Mouse (Mus musculus) C2C12 (cell line): ENCODE measurements around the gene Hist1h4a. TPM values are rescaled to one million over a fixed set of nuclear protein-coding genes. Genes with fewer than 3 reads are reported as not detected.
"Not testable (repeated sequence)": the region's sequence is repeated elsewhere in the genome, so short reads cannot be mapped to it uniquely, and the experiment has no call there.

Source experiments
- H3K27me3 ChIP-seq: one replicate; pipeline ENCODE4 v1.6.1; 2011; ENCODE audit not compliant: control insufficient read depth, insufficient read depth, insufficient read length
- H3K36me3 ChIP-seq: one replicate; pipeline ENCODE4 v1.6.1; 2011; ENCODE audit not compliant: control insufficient read depth, insufficient read depth
- H3K4me3 ChIP-seq: one replicate; pipeline ENCODE4 v1.5.1; 2011; ENCODE audit warnings: mild to moderate bottlenecking, control low read depth; ENCODE audit not compliant: poor library complexity, insufficient read depth, severe bottlenecking
- H3K79me2 ChIP-seq: one replicate; pipeline ENCODE4 v1.6.1; 2011; ENCODE audit not compliant: control insufficient read depth, insufficient read depth
- H3K79me3 ChIP-seq: one replicate; pipeline ENCODE4 v1.6.1; 2011; ENCODE audit warnings: low read depth, control low read depth
- H3ac ChIP-seq: one replicate; pipeline ENCODE3; 2011; ENCODE audit warnings: low read depth; ENCODE audit not compliant: control insufficient read depth, insufficient read length
- CEBPB ChIP-seq: IDR thresholded peaks from one replicate; pipeline ENCODE4 v1.6.1; 2011; ENCODE audit warnings: low read depth, mild to moderate bottlenecking, control low read depth, moderate library complexity
- CTCF ChIP-seq: IDR thresholded peaks from one replicate; pipeline ENCODE4 v1.5.1; 2011; ENCODE audit not compliant: control insufficient read depth, insufficient read depth, insufficient read length
- FOSL1 ChIP-seq: IDR thresholded peaks from one replicate; pipeline ENCODE4 v1.8.0; 2011; ENCODE audit warnings: mild to moderate bottlenecking, low read length; ENCODE audit not compliant: poor library complexity, insufficient read depth, severe bottlenecking
- MAX ChIP-seq: IDR thresholded peaks from one replicate; pipeline ENCODE4 v1.6.1; 2011; ENCODE audit warnings: mild to moderate bottlenecking, control low read depth
- MYOD1 ChIP-seq: IDR thresholded peaks from one replicate; pipeline ENCODE4 v1.6.1; 2011; ENCODE audit warnings: low read depth; ENCODE audit not compliant: control insufficient read depth, insufficient read length
- MYOG ChIP-seq: IDR thresholded peaks from one replicate; pipeline ENCODE4 v1.6.1; 2011; ENCODE audit not compliant: control insufficient read depth, insufficient read length; ENCODE audit errors: extremely low read depth
- USF1 ChIP-seq: IDR thresholded peaks from one replicate; pipeline ENCODE4 v1.6.1; 2011; ENCODE audit warnings: low read depth, mild to moderate bottlenecking, control low read depth, moderate library complexity
- polyA plus RNA-seq: library from polyadenylated mRNA; unstranded; fragments of >200 nt; fragmentation: generic; extraction: Trizol; gene quantifications from one replicate; pipeline ENCODE4 v1.2.1, GENCODE M21; 2012; ENCODE audit warnings: missing spikeins

Hist1h4a gene
- polyA plus RNA-seq, 1 experiment, result 6.8 TPM

DNA sequence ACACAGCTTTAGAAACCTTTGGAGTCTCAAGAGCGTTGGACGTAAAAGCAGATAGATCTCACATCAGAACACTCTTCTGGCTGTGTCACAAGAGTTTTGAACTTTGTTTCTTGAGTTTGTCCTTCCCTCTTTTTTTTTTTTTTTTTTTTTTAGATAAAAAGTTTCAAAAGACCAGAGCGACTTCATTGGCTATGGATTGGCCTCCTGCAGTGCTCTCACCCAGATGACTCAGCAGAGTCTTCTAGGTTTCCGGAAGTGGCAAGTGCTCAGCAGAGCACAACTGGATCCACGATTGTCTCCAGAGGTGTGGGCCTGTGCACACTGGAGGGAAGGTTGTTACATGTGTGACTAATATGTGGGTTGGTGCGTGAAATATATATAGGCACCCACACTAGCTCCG is 17.3 kb upstream of the Hist1h4a start:
- Histone ChIP-seq H3K79me3 (no peaks in the 10 kb centered on the region), H3K36me3 (no peaks in the 10 kb centered on the region), H3ac (no peak overlapping the region), H3K4me3 (no peak overlapping the region), H3K27me3 (no peaks in the 10 kb centered on the region), H3K79me2 (no peaks in the 10 kb centered on the region)
- TF ChIP-seq MYOG (no peak), MYOD1 (no peak), CEBPB (no peak), CTCF (no peak), FOSL1 (no peak), MAX (no peak), USF1 (no peak)

DNA sequence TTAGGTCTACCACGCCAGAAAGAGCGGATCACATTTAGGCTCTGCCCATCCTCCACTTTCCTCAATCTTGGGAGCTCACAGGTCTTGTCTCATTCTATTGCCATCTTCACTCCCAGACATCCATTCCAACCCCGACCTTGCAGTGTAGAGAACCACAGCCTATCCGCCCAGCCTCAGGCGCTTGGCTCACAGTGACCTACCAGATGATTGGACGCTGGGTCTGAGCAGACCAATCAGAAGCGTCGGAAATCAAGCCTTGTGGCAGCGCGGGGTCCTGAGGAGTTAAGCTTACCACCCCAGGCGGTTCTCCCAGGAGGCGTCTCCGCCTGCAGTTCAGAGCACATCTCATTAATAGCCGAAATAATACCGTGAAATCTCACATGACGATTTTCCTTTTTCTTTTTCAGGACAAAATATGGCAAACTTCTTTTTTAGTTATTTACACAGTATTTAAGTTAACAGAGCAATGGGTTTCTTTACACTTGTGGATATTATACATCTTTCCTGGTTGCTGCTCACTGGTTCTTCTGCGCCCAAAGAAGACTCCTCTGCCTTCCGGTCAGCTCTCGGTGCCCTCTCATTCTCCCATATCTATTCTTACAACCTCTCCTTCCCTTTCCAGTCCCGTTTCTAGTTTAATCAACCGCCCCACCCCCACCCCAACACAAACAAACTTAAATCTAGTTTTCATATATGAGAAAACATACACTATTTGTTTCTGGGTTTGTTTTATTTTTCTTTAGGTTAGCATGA is 11.7 kb upstream of the Hist1h4a start:
- no peaks in the 10 kb centered on the region for H3K27me3 ChIP-seq
- TF ChIP-seq CEBPB (no peak), MYOG (no peak), USF1 (no peak), FOSL1 (no peak), MYOD1 (no peak), MAX (no peak), CTCF (no peak)
- no peaks in the 10 kb centered on the region for H3K79me3 ChIP-seq
- H3ac ChIP-seq, result no peak overlapping the region
- no peaks in the 10 kb centered on the region for H3K36me3 ChIP-seq
- H3K79me2 ChIP-seq, result no peaks in the 10 kb centered on the region
- H3K4me3 ChIP-seq, result no peak overlapping the region

DNA sequence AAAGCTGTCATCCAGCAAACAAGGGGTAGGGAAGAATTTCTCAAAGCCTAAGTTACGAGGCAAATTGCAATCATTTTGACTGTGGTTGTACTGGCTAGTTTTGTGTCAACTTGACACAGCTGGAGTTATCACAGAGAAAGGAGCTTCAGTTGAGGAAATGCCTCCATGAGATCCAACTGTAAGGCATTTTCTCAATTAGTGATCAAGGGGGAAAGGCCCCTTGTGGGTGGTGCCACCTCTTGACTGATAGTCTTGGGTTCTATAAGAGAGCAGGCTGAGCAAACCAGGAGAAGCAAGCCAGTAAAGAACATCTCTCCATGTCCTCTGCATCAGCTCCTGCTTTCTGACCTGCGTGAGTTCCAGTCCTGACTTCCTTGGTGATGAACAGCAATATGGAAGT is 8.6 kb upstream of the Hist1h4a start, which contains the start of gene Trim38:
Trim38 (plus strand) TSS at position 301 of the 400 bp plus-strand sequence.
- not testable (repeated sequence) for H3K27me3 ChIP-seq, H3ac ChIP-seq, H3K4me3 ChIP-seq, H3K79me3 ChIP-seq, H3K36me3 ChIP-seq, H3K79me2 ChIP-seq

DNA sequence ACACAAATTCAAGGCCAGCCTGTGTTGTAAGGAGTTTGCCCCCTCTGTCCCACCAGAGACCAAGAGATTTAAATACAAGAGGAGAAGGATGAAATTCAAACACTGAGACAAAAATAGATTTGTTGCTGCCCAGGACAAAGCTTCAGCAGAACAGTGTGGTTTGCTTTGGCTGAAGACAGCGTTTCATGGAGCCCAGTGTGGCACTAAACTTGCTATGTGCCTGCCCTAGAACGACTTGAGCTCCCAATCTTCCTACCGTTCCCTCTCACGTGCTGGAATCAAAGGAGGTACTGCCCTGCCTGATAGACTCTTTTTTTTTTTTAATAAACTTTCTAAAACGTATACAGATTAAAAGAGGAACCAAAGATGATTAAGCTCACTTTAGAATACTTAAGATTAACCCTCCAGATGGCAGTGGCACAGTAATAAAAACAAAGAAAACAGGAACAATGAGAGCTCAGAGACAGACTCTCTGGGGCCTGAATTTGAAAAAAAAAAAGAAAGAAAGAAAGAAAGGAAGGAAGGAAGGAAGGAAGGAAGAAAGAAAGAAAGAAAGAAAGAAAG is 7.9 kb upstream of the Hist1h4a start:
- H3K4me3 ChIP-seq, result no peak overlapping the region
- no peaks in the 10 kb centered on the region for H3K79me3 ChIP-seq
- TF ChIP-seq CTCF, result no peak
- TF ChIP-seq MYOG, result no peak
- no peak for TF ChIP-seq USF1
- TF ChIP-seq FOSL1, result no peak
- TF ChIP-seq MYOD1, result no peak
- TF ChIP-seq MAX, result no peak
- no peak for TF ChIP-seq CEBPB
- H3ac ChIP-seq, result no peak overlapping the region
- H3K79me2 ChIP-seq, result no peaks in the 10 kb centered on the region
- H3K27me3 ChIP-seq, result no peaks in the 10 kb centered on the region
- no peaks in the 10 kb centered on the region for H3K36me3 ChIP-seq

DNA sequence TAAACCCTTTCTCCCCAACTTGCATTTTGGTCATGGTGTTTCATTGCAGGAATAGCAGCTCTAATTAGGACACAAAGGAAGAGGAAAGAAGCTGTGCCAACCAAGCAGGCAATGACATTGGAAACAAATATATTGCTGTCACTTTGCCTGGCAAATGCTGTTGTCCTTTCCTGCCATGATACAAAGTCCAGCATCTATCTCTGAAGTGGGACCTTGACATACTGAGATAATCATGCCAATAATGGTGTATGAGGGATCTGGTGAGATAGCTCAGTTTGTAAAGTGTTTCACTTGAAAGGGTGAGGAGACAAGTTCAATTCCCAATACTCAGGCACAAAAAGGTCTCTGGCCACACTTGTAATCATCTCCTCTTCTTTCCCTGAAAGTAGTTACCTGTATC is 5.7 kb upstream of the Hist1h4a start:
- Histone ChIP-seq H3K4me3 (no peak overlapping the region), H3K36me3 (no peaks in the 10 kb centered on the region), H3K79me3 (no peaks in the 10 kb centered on the region), H3K79me2 (no peaks in the 10 kb centered on the region), H3K27me3 (no peaks in the 10 kb centered on the region), H3ac (no peak overlapping the region)
- TF ChIP-seq CTCF, result no peak
- no peak for TF ChIP-seq MYOG
- TF ChIP-seq USF1, result no peak
- no peak for TF ChIP-seq MYOD1
- TF ChIP-seq MAX, result no peak
- TF ChIP-seq CEBPB, result no peak
- no peak for TF ChIP-seq FOSL1

DNA sequence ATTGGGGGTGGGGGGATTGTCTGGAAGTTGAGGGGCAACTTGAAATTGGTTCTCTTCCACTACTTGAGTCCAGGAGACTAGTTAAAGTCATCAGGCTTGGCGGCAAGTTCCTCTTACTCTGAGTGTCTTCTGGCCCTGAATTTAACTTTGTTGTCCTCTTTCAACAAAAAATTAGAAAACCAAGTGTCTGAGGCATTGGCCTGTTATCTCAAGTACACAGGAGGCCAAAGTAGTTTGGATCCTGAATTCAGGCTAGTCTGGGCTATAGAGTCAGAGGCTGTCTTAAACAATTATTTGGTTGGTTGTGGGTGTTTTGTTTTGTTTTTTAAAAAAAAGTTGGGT is 4.1 kb upstream of the Hist1h4a start:
- no peak for TF ChIP-seq CEBPB
- no peak for TF ChIP-seq USF1
- no peaks in the 10 kb centered on the region for H3K79me3 ChIP-seq
- H3K36me3 ChIP-seq, result no peaks in the 10 kb centered on the region
- no peak overlapping the region for H3K4me3 ChIP-seq
- no peak overlapping the region for H3ac ChIP-seq
- H3K79me2 ChIP-seq, result no peaks in the 10 kb centered on the region
- no peaks in the 10 kb centered on the region for H3K27me3 ChIP-seq
